Mouse (Mus musculus): Measurements from ENCODE around the gene Btbd35f17. TPM values are rescaled to one million over a fixed set of nuclear protein-coding genes. Genes with fewer than 3 reads are reported as not detected.
"Not testable (repeated sequence)": the region's sequence is repeated elsewhere in the genome, so short reads cannot be mapped to it uniquely, and the experiment has no call there.

The Btbd35f17 gene
- not detected for total RNA-seq (2021)

- DNase-seq (ENCODE audit: extremely low spot score in 1 of 2, low spot score in 1 of 2): not testable (repeated sequence)
These were observed at the start of gene Btbd35f17 for GRCm38 (mm10) chrX:4370336-4370735. Gene Btbd35f17, plus strand, starts transcription at chrX:4370636.

Other genes starting within 250 kb of the Btbd35f17 start
- gene Btbd35f28, start 174.1 kb upstream of the Btbd35f17 start, total RNA-seq (2021): not detected
- gene Btbd35f20, start 79.4 kb upstream of the Btbd35f17 start, total RNA-seq (2021): not detected